Mouse (Mus musculus) left cerebral cortex, adult 2 months (tissue): Measurements from ENCODE around the gene Gtf2a1. TPM values are rescaled to one million over a fixed set of nuclear protein-coding genes. Genes with fewer than 3 reads are reported as not detected.
"Not testable (repeated sequence)": the region's sequence is repeated elsewhere in the genome, so short reads cannot be mapped to it uniquely, and the experiment has no call there.

ENCODE experiments used
- DNase-seq, 2 experiments: peaks; one replicate each; pipeline ENCODE4 v3.0.0; 2021 to 2022; ENCODE audit warnings: low spot score in 2 of 2, mixed read lengths in 1 of 2; ENCODE audit errors: extremely low spot score in 1 of 2
- H3K27ac ChIP-seq: fragments of 200-600 bp; 2 replicates; pipeline ENCODE4 v1.8.1; 2022
- H3K4me3 ChIP-seq: fragments of 200-600 bp; 2 replicates; pipeline ENCODE4 v1.8.1; 2022
- CTCF ChIP-seq: fragments of 200-600 bp; IDR thresholded peaks from 2 replicates; pipeline ENCODE4 v1.8.1; 2022; ENCODE audit warnings: antibody characterized with exemption, mild to moderate bottlenecking, moderate library complexity
- intact Hi-C: fragments of 180-260 bp; cut with DNase I; formaldehyde crosslinking; loops from one replicate; pipeline ENCODE4 v1.15.1; 2025
- total RNA-seq, 2 experiments: library from RNA; stranded (reverse); gene quantifications; 2 replicates each; pipeline ENCODE4 v1.2.3; 2021

The Gtf2a1 gene
- total RNA-seq, 2 experiments from 2014 or later = 46.4 to 50.8 TPM

DNA sequence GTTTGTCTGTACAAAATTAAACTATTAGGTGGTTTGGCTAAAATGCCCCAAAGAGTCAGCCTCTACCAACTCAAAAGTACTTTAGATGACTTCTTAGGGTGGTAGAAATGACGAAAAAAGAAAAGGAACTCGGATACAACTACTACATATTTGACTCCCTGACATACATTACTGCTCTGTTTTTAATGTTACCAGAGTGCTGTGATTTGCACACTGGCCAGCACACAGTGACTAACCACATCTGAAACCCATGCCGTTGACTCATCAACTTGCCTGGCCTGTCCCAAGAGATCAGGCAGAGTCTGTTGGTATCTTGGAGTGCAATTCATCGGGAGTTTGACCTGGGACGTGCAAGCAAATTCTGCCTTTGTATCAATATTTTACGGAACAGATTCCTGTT lies 429 bp upstream of the Gtf2a1 start:
- TF ChIP-seq CTCF = no peak
- peak overlapping the region; percentile 67 for H3K4me3 ChIP-seq
- intact Hi-C loops = loop anchor here (2.0 kb wide), 1 partner anchor 258 kb away; the partner anchor contains the start of gene Sel1l
- H3K27ac ChIP-seq = peak overlapping the region; percentile 98
- DNase-seq = no peak

DNA sequence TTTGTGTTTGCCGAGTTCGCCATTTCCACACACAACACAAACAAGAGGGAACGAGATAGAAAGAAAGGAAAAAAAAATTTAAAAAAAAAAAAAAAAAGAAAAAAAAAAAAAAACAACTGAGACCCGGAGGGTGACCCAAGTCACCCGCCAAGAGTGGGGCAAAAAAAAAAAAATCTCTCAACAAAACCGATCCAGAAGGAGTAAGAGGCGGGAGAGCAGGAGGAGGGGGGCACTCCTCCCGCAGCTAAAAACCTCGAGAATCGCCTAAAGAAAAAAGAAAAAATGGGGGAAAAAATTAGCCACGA lies 793 bp downstream of the Gtf2a1 start:
- H3K4me3 ChIP-seq = peak overlapping the region; percentile 67
- H3K27ac ChIP-seq = peak overlapping the region; percentile 96
- DNase-seq = no peak
- TF ChIP-seq CTCF = no peak
- intact Hi-C loops = no loop called here

DNA sequence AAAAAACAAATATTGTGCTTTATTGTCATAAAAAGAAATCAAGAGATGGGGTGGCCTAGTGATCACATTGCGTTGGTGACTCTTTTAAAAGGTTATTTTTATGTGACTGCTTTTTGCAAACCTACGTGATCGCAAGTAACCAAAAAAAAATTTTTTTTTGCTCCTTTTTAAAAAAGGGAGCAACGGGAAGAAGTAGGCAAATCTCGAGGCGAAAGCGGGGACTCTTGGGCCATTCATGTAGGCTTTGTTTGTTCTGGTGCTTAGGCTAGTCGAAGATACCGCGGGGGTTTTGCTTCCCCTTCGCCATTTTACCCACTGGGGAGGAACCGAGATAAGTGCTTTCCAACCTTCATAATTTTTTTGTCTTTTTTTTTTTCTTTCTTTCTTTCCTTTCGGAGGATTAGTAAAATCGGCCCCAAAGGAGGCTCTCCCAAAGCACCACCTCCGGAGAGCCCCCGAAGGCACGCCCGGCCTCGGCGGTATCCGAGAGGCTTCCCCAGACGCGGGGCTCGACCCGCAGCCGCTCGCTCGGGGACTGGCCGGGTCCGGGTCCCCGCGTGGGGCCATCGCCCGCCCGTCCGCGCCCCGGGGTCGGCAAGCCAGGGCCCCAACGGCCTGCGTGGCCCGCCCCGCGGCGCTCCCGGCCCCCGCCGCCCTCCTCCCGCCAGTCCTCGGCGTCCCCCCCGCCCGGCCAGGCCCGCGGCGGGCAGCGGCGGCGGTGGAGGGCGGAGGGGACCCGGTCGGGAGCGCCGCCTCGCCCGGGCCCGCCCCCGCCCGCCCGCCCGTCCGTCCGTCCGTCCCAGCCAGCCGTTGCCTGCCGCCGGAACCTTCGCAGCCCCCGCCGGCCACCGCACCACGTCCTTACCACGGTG lies 1.4 kb downstream of the Gtf2a1 start:
- peak overlapping the region; percentile 99 for H3K27ac ChIP-seq
- peak; percentile 55 to 59 for DNase-seq
- no peak for TF ChIP-seq CTCF
- peak overlapping the region; percentile 67 for H3K4me3 ChIP-seq
- intact Hi-C loops = loop anchor here (1.0 kb wide), 1 partner anchor 166 kb away; no protein-coding TSS in a partner anchor

DNA sequence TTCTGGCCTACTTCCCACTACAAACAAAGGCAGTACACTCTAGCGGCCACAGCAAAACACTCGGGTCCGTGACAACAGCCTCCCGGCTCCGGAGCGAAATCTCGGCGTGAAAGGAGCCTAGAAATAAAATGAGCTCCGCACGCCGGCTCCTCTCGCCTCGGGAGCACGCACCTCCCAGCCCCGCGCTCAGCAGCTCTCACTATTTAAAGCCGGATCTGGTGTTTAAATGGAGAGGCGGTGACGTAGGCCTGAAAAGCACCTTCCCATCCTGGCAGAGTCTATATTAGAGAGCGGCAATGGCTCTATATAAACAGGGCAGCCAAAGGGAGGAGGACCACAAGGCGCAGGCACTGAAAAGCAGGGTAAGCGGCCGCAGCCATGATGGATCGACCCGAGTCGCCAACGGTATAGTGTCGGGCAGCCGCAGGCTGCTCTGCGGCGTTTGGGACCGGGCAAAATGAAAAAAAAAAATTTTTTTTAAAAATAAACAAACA lies 2.1 kb downstream of the Gtf2a1 start:
- peak; percentile 88 to 89 for DNase-seq
- Histone ChIP-seq H3K27ac (peak overlapping the region; percentile 99), H3K4me3 (peak overlapping the region; percentile 67)
- intact Hi-C loops = loop anchor here (1.0 kb wide), 1 partner anchor 165 kb away; no protein-coding TSS in a partner anchor
- TF ChIP-seq CTCF = peak; percentile 31

DNA sequence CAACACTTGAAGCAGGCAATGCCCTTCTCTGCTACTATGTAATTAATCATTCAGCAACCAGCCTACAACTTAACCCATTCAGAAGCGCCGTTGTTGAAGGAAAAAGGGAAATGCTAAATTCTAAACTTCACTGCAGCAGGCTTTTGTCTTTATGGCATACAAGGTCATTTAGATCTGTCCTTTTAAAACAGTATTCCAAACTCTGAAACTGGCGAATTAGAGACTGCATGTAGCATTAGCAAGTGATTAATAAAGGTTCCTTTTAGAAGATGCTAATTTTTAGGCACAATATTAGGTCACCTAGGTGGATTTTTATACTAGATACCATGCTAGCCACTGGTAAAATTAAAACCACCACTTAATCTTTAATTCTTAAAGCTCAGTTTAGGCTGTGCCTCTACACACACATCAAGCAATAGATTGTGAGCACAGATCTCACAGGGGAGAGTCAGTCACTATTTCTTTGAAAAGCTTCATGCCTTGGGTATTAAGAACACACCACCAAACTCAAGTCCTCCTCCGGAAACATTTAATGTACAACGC lies 2.7 kb downstream of the Gtf2a1 start:
- Histone ChIP-seq H3K27ac (peak overlapping the region; percentile 99), H3K4me3 (peak overlapping the region; percentile 67)
- intact Hi-C loops = loop anchor here (1.0 kb wide), 1 partner anchor 164 kb away; no protein-coding TSS in a partner anchor
- DNase-seq = no peak
- no peak for TF ChIP-seq CTCF

DNA sequence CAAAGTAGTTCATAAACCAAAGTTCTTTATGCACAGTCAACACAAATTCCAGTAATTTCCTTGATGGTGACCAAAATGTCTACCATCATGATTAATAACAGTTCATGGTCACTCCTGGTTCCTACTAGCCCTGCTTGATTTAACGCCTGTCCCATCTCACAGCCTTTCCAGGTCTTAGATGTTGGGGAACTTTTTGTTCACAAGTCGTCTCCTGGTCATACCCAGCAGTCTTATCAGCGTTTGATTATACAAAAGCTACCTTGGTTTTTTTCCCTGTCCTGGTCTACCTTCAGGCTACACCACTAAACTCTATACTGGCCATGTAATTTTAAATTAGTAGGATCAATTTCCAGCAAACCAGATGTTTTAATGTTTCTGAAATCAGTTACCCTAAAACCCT lies 3.2 kb downstream of the Gtf2a1 start:
- no peak for DNase-seq
- peak overlapping the region; percentile 67 for H3K4me3 ChIP-seq
- intact Hi-C loops = no loop called here
- no peak for TF ChIP-seq CTCF
- H3K27ac ChIP-seq = no peak overlapping the region

DNA sequence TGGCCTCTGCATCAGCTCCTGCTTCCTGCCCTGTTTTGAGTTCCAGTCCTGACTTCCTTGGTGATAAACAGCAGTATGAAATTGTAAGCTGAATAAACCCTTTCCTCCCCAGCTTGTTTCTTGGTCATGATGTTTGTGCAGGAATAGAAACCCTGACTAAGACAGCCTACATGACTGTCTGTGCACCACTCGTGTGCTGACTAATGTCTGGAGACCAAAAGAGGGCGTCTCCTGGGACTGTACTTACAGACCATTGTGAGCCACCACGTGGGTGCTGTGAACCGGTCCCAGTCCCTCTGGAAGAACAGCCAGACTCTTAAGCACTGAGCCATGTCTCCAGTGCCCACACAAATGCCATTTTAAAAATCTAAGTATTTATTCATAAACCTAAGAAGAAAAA lies 4.5 kb downstream of the Gtf2a1 start:
- intact Hi-C loops, H3K4me3 ChIP-seq, H3K27ac ChIP-seq, DNase-seq: not testable (repeated sequence)

DNA sequence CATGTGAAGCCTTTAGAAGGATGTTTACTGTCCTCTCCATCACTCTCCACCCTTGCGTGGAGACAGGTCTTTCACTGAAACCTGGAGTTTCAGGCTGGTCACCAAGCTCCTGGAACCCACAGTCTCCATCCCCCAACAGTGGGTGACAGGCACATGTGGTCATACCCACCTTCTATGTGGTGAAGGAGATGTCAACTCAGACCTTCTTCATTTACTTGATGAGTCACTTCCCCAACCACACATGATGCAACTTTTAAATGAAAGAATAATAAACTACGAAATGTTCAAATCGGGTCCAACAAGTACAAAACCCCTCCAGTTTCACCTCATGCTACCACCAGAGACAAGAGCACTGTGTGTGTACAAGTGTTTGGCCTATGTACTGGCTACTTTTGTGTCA lies 5.1 kb downstream of the Gtf2a1 start:
- Histone ChIP-seq H3K27ac (no peak overlapping the region), H3K4me3 (no peak overlapping the region)
- no peak for TF ChIP-seq CTCF
- intact Hi-C loops = no loop called here
- DNase-seq = no peak

DNA sequence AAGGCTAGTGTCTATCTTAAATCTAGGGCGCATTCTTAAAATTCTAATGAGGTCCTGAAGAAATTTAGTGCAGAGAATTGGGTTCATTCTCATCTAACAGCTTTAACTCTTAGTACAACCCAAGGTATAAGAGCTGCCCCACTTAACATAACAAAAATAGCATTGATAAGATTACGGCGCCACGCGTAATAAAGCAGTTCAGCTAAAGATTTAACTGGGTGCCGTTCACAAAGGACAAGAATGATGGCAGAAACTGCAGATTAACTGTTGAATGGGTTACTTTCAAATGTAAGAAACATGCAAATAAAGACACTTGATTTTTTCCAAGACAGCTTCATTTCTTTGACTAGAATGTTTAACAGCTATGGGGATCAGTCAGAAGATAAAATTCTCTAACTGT lies 6.9 kb downstream of the Gtf2a1 start:
- no peak overlapping the region for H3K4me3 ChIP-seq
- no peak for DNase-seq
- H3K27ac ChIP-seq = no peak overlapping the region
- TF ChIP-seq CTCF = no peak
- intact Hi-C loops = no loop called here

DNA sequence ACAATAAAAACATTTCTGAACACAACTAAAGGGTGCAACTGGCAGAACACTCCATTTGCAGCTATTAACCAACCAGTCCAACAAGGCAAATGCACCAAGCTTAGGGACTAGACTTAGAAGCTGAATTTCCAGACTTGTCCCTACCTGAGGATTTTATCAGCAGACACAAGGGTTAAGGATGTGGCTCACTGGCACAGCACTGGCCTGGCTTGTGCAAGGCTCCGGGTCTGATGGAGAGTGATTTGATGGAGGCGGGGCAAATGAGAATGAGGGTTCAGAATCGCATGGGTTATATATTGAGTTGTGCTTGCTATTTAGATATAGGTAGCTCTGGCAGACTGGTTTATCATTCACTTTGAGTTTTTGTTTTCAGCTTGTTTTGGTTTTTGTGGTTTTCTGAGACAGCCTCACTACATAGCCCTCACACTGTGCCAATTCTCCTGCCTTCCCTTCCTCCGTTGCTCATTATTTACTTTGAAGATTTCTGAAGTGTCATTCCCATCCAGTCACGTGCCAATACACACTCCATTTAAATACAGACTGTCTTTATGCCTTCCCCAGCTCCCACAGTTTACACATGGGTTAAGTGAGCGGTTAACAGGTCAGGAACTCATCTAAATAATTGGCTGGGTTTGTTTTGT lies 7.8 kb downstream of the Gtf2a1 start:
- intact Hi-C loops = no loop called here
- H3K4me3 ChIP-seq = no peak overlapping the region
- TF ChIP-seq CTCF = no peak
- DNase-seq = no peak
- H3K27ac ChIP-seq = no peak overlapping the region

DNA sequence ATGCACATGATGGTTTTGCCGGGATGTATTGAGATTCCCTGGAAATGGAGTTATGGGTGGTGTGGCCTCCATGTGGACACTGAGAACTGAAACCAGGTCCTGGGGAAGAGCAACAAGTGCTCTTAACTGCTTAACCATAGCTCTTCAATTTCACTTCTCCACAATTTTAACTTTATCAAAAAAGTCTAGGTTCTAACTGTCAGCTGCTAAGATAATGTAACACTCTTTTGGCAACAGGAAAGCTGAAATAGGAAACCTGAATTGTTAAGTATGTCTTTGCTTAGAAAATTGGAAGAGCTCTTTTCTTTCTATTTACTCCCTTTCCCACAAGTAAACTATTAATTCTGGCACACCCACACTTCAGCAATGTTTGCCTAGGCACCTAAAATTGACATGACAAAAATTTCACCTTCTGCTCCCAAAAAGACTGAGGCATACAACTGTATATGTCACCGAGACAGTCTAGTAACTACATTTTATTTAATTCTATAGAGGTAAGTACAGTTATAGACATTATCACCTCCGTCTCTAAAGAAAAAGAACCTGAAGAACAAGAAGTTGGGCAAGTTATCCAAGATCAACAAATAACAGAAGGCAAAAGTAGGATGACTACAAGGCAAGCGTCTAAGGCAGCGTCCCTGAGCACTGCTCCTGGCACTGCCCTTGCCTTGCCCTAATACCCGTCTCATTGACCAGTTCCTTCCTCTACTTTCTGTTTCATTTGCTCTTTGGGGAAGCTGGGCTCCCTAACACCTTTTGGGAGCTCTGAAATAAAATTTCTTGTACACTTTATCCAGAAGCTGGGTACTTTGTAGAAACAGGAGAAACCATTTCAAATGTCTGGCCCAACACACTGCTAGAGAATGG lies 8.8 kb downstream of the Gtf2a1 start:
- TF ChIP-seq CTCF = no peak
- intact Hi-C loops = no loop called here
- Histone ChIP-seq H3K4me3 (no peak overlapping the region), H3K27ac (no peak overlapping the region)
- DNase-seq = no peak
